Mouse (Mus musculus) limb, embryonic 11.5 days (tissue): ENCODE results near the gene Paxbp1. TPM values are rescaled to one million over a fixed set of nuclear protein-coding genes. Genes with fewer than 3 reads are reported as not detected.

Experiments
- ATAC-seq: fragments of 200-750 bp; cut with Nextera tagmentation; 2 replicates; pipeline ENCODE4 v1.8.0; 2017; ENCODE audit warnings: low read depth; ENCODE audit not compliant: insufficient number of reproducible peaks, low FRiP score, low TSS enrichment
- DNase-seq: peaks from one replicate; pipeline ENCODE4 v3.0.0-alpha.2; 2015; ENCODE audit warnings: low spot score
- H3K27ac ChIP-seq: fragments of 300-500 bp; sonication (generic); replicated peaks from 2 replicates; pipeline ENCODE4 v1.5.1; 2014; ENCODE audit warnings: low read depth, mild to moderate bottlenecking, low read length
- H3K27me3 ChIP-seq: fragments of 300-500 bp; sonication (generic); 2 replicates; pipeline ENCODE4 v1.6.1; 2014; ENCODE audit warnings: mild to moderate bottlenecking, low read length, mixed read lengths; ENCODE audit not compliant: control insufficient read depth, insufficient read depth
- H3K36me3 ChIP-seq: fragments of 300-500 bp; sonication (generic); 2 replicates; pipeline ENCODE4 v1.6.1; 2014; ENCODE audit warnings: mild to moderate bottlenecking, low read length, moderate library complexity, mixed read lengths; ENCODE audit not compliant: control insufficient read depth, insufficient read depth
- H3K4me1 ChIP-seq: fragments of 300-500 bp; sonication (generic); 2 replicates; pipeline ENCODE4 v1.6.1; 2014; ENCODE audit warnings: low read length, mixed read lengths; ENCODE audit not compliant: control insufficient read depth, insufficient read depth
- H3K4me2 ChIP-seq: fragments of 300-500 bp; sonication (generic); 2 replicates; pipeline ENCODE4 v1.6.1; 2014; ENCODE audit warnings: low read depth, mild to moderate bottlenecking, moderate library complexity; ENCODE audit not compliant: severe bottlenecking
- H3K4me3 ChIP-seq: fragments of 300-500 bp; sonication (generic); 2 replicates; pipeline ENCODE4 v1.5.1; 2014; ENCODE audit warnings: low read depth, low read length
- H3K9ac ChIP-seq: fragments of 300-500 bp; sonication (generic); 2 replicates; pipeline ENCODE4 v1.6.1; 2014; ENCODE audit warnings: mild to moderate bottlenecking, low read length
- H3K9me3 ChIP-seq: fragments of 300-500 bp; sonication (generic); 2 replicates; pipeline ENCODE4 v1.6.1; 2016; ENCODE audit warnings: low read length; ENCODE audit not compliant: control insufficient read depth
- WGBS: fragments of 180-500 bp; shearing (Covaris S2); extraction: QIAGEN DNeasy Blood & Tissue Kit; methylation state at CpG from one replicate; pipeline ENCODE4 v1.1.7; 2014; 5-methylcytosine and 5-hydroxymethylcytosine counted together
- polyA plus RNA-seq: library from polyadenylated mRNA; unstranded; fragments of >200 nt; fragmentation: Nextera tagmentation; extraction: Ambion mirVana; gene quantifications from 2 replicates; pipeline ENCODE4 v1.2.1, GENCODE M21; 2014

Paxbp1 gene
- polyA plus RNA-seq, 1 experiment from 2014 or later, result 89.3 TPM

DNA sequence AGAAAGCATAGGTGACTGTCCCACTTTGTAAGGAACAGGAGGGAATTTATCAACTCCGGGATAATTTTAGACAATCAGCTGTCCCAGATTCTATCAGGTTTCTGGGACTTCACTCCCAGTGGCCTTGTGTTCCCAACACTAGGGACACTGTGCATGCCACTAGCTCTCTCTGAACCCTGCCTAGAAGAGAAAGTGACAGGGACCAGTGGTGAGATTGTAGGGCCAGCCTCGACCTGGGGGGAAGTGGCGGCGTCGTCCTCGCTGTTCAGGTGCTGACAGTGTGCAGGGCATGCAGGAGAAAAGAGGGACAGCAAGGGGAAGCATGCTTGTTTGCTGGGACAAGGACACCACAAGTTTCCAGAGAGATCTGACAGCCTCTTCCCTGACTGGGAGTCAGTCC, 13.4 kb upstream of the Paxbp1 start:
- no peak overlapping the region for H3K9ac ChIP-seq
- H3K4me2 ChIP-seq, result no peak overlapping the region
- WGBS, result 82% methylated on average over 6 of the region's 6 CpGs
- no peak overlapping the region for H3K27ac ChIP-seq
- no peak for ATAC-seq
- no peaks in the 10 kb centered on the region for H3K36me3 ChIP-seq
- H3K4me3 ChIP-seq, result no peak overlapping the region
- 0 out of 2 replicates have a peak, but pooled peaks cover 5% of the 10 kb centered on the region for H3K4me1 ChIP-seq
- H3K9me3 ChIP-seq, result no peaks in the 10 kb centered on the region
- H3K27me3 ChIP-seq, result no peaks in the 10 kb centered on the region
- no peak for DNase-seq

DNA sequence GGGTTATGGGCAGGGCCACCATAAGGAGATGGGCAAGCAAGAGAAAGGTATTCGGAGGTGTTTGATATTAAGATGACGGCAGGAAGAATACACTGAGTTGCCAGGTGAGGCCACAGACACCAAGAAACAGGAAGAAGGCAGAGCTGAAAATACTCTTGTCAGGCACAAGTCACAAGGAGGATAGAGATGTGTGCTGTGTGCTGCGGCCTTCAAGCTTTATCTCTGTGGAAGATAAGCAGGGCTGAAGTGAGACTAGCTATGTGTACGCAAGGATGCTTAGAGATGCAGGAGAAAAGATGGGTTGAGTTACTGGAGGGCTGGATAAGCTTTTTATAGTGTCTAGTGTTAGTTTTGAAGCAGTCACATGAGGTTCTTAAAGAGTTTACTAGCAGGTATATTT, 12.9 kb upstream of the Paxbp1 start:
- DNase-seq, result no peak
- no peak overlapping the region for H3K9ac ChIP-seq
- no peak overlapping the region for H3K4me2 ChIP-seq
- no peak overlapping the region for H3K4me3 ChIP-seq
- 88% methylated on average over 4 of the region's 4 CpGs for WGBS
- ATAC-seq, result no peak
- H3K27me3 ChIP-seq, result no peaks in the 10 kb centered on the region
- H3K9me3 ChIP-seq, result no peaks in the 10 kb centered on the region
- no peak overlapping the region for H3K27ac ChIP-seq
- H3K4me1 ChIP-seq, result 0 out of 2 replicates have a peak, but pooled peaks cover 5% of the 10 kb centered on the region
- H3K36me3 ChIP-seq, result no peaks in the 10 kb centered on the region

DNA sequence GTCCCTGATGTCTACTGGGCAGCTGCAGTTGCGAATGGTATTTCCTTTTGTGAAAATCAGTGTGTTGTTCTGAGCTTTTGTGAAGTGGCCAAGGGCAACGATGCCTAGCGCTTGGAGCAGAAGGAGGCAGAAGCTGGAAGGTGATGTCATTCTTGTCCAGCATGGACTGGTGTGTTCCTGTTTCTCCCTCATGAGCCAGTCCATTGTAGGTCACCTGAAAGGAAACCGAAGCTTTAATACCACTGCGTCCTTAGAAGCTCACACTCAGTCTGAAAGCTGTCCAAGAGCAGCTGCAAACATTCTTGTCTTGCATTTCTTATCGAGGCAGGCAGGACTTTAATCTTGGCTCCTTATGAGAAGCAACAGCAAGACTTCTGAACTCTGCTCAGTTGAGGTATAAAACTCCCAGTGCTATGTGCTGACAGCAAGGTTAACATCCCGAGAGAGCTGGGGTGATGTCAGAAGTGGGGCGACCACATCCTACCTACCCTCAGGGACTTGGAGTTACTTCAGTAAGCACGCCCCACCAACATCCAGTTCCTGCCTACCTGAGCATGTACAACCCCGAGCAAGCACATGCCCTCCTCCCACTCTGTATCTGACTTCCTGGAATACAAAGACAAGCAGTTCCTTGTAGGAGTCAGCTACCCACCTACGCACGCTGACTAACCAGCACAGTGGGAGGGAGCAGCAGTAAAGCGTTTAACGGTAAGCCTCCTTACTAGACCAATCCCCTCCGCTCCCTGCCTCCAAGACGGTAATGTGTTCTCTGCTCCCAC, 11.9 kb upstream of the Paxbp1 start:
- ATAC-seq (no peak), DNase-seq (no peak)
- Histone ChIP-seq H3K4me2 (no peak overlapping the region), H3K36me3 (no peaks in the 10 kb centered on the region), H3K4me3 (no peak overlapping the region), H3K4me1 (0 out of 2 replicates have a peak, but pooled peaks cover 5% of the 10 kb centered on the region), H3K9me3 (no peaks in the 10 kb centered on the region), H3K27ac (no peak overlapping the region), H3K9ac (no peak overlapping the region), H3K27me3 (no peaks in the 10 kb centered on the region)
- whole genome bisulfite sequencing, result 63% methylated on average over 16 of the region's 16 CpGs

DNA sequence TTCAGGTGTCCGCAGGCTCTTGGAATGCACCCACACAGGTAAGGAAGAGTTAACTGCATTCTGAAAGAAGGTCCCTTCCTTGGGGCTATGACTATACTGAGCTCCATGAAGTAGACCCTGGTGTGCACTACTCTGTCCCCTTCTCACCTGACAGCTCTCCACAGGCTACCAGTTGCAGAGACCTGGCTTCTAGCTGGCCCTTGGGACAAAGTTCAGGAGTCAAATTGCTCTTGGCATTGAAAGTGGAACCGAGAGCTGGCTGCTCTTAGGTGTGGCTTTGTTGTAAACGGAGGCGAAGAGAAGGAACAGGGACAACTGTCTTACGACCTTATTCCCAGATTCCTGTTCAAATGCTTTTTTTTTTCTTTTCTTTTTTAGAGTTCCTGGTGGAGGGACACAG, 10.8 kb upstream of the Paxbp1 start:
- no peaks in the 10 kb centered on the region for H3K27me3 ChIP-seq

DNA sequence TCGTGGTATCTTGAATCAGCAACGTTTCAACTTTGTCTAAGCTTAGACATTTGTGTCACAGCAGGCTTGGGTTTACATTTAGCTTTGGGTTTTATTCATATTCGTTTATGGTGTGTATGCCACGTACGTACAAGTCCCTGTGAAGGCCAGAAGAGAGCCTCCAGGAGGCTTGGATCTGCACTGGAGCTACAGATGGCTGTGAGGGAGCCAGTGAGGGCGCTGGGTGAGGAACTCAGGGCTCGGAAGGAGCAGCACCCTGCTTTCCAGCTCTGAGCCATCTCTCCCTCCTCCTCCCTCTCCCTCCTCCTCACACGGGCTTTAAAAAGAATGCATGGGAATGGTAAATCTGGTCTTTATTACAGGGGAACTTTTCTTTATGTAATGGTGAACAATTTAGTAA, 9.3 kb upstream of the Paxbp1 start:
- Histone ChIP-seq H3K36me3 (no peaks in the 10 kb centered on the region), H3K9ac (no peak overlapping the region), H3K4me1 (0 out of 2 replicates have a peak, but pooled peaks cover 5% of the 10 kb centered on the region), H3K4me3 (no peak overlapping the region), H3K9me3 (no peaks in the 10 kb centered on the region), H3K27ac (no peak overlapping the region), H3K27me3 (no peaks in the 10 kb centered on the region), H3K4me2 (no peak overlapping the region)
- DNase-seq (no peak), ATAC-seq (no peak)
- 55% methylated on average over 8 of the region's 8 CpGs for WGBS

More for the DNA sequence above, 10.8 kb upstream of the Paxbp1 start:
- 0 out of 2 replicates have a peak, but pooled peaks cover 5% of the 10 kb centered on the region for H3K4me1 ChIP-seq
- no peaks in the 10 kb centered on the region for H3K36me3 ChIP-seq
- H3K4me3 ChIP-seq, result no peak overlapping the region
- H3K9ac ChIP-seq, result no peak overlapping the region
- H3K9me3 ChIP-seq, result no peaks in the 10 kb centered on the region
- WGBS, result 75% methylated on average over 5 of the region's 5 CpGs
- DNase-seq, result no peak
- no peak for ATAC-seq
- no peak overlapping the region for H3K4me2 ChIP-seq
- H3K27ac ChIP-seq, result no peak overlapping the region

DNA sequence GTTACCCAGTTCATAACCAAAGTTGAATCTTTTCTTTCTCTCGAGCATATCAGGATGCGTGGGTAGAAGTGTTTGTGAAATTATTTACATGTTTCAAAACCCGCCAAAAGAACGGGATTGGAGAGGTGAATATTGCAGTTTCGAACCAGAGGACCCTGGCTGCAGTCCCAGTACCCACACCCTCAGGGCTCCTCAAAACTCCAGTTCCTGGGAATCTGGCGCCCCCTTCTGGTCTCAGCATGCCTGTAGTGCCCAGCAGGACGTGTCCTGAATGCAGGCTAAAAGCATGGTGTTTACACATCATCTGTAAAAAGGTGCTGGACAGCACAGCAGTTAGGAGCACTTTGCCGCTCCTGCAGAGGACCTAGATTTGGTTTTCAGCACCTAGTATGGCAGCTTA, 1.2 kb upstream of the Paxbp1 start:
- ATAC-seq, result no peak
- Histone ChIP-seq H3K4me3 (no peak overlapping the region), H3K36me3 (no peaks in the 10 kb centered on the region; the same call in 1 of the 2 replicates), H3K9ac (no peak overlapping the region), H3K4me1 (peaks cover 7% of the 10 kb centered on the region; the same call in 1 of the 2 replicates), H3K9me3 (no peaks in the 10 kb centered on the region), H3K27ac (no peak overlapping the region), H3K27me3 (no peaks in the 10 kb centered on the region), H3K4me2 (no peak overlapping the region)
- DNase-seq, result peak; percentile 67
- 58% methylated on average over 8 of the region's 8 CpGs for WGBS

DNA sequence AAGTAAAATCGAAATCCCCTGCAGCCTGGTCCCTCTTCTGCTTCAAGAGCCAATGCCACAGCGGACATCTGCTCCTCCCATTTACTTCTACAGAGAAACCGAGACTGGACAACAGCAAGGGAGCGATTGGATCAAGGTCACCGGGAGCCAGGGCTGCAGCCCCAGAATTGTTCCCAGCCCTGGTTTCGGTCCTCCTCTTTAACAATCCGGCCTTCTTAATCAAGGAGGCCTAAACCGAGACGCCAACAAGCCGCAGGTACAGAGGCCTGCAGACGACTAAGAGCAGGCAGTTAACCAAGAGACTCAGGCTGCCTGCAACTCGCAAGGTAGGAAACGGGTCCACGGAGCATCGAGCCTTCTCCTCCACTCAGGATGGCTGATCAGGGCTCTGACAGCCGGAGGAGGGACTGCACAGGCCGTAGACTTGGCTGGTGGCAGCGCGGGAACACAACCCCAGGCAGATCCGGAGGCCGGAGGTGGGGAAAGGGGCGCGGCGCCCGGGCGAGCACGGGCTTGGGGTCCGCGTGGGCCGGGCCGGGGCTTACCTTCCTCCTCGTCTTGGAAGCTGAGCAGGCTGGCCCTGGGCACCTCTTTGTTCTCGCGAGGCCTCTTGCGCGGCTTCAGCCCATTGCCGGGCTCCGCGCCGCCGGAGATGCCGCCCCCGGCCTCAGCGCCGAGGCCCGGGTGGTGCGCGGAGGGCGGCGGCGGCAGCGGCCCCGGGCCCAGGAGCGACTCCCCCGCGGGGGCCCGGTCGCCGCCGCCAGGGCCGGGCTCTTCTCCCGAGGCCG, 688 bp downstream of the Paxbp1 start:
- Histone ChIP-seq H3K27ac (peak overlapping the region; percentile 90), H3K9ac (peak overlapping the region; percentile 90), H3K36me3 (no peaks in the 10 kb centered on the region; the same call in 1 of the 2 replicates), H3K4me2 (peak overlapping the region; percentile 35), H3K4me1 (peaks cover 7% of the 10 kb centered on the region; the same call in 1 of the 2 replicates), H3K9me3 (no peaks in the 10 kb centered on the region), H3K27me3 (no peaks in the 10 kb centered on the region), H3K4me3 (peak overlapping the region; percentile 89)
- DNase-seq (peak; percentile 76), ATAC-seq (peak; percentile 67)
- under 1% methylated on average over 60 of the region's 63 CpGs for WGBS

DNA sequence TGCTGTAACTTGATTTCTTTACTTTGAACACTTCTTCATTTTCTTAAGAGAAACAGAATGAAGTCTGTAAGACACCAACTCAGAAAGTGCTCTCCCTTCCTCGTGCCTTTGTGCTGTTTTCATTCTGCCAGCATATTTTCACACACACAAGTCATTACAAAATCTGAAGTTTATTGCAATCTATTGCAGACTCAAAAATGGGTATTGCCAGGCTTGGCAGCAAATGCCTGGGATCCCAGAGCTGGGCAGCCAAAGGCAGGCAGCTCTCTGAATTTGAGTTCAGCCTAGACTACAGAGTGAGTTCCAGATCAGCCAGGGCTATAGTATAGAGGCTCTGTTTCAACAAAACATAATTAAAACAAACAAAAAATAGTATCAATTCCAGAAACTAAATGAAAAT, 1.7 kb downstream of the Paxbp1 start:
- ATAC-seq, result no peak

More for the DNA sequence above, 1.7 kb downstream of the Paxbp1 start:
- Histone ChIP-seq H3K36me3 (no peaks in the 10 kb centered on the region; the same call in 1 of the 2 replicates), H3K9ac (peak overlapping the region; percentile 39; the same call in 1 of the 2 replicates), H3K9me3 (no peaks in the 10 kb centered on the region), H3K4me1 (peaks cover 7% of the 10 kb centered on the region; the same call in 1 of the 2 replicates), H3K27ac (no peak overlapping the region), H3K27me3 (no peaks in the 10 kb centered on the region), H3K4me2 (peak overlapping the region; percentile 40), H3K4me3 (peak overlapping the region; percentile 18; the same call in 1 of the 2 replicates)
- no peak for DNase-seq
- WGBS, result 75% methylated on average over 1 of the region's 1 CpGs
